ENCODE assay signal across 9 mouse cellular contexts in genomic region chrX:52162206-52162605, GRCm38 (mm10). TPM values are rescaled to one million over a fixed set of nuclear protein-coding genes. Genes with fewer than 3 reads are reported as not detected.
DNase-seq lines count a peak whose midpoint lies in the region; ATAC-seq lines count a peak whose summit lies in the region.
"Had no signal": no experiment of that assay in that cellular context is flagged by ENCODE, and none has a peak within 500 bp of the region (broad histone marks: within the 10 kb centered on the region; RNA-seq: fewer than 3 reads in every experiment).

No protein-coding gene starts in this region.

- H3K4me2 ChIP-seq in intestine, embryonic 14.5 days (ENCODE audit: low read length) = peak overlapping the region; percentile 65; the same call in 1 of the 2 replicates
- H3K4me2 ChIP-seq in intestine, embryonic 16.5 days (ENCODE audit: low read depth, low read length) = no peak overlapping the region
- peak overlapping the region; percentile 63 for H3K4me2 ChIP-seq in forebrain, embryonic 12.5 days

- DNase-seq in intestine, embryonic 14.5 days (ENCODE audit: low spot score) = no peak
- DNase-seq in retina, postnatal 1 day = peak; percentile 22
- DNase-seq in retina, embryonic 14.5 days (ENCODE audit: low spot score) = no peak
- DNase-seq in urinary bladder, postnatal 10 days (ENCODE audit: low spot score) = no peak
- DNase-seq: cerebellum, adult 9-10 months had no signal

- peaks cover 19% of the 10 kb centered on the region; the same call in 1 of the 2 replicates for H3K27me3 ChIP-seq in intestine, embryonic 14.5 days (replicated peaks; ENCODE audit: control insufficient read depth, insufficient read depth, low read length)
- 0 out of 2 replicates have a peak, but pooled peaks cover 3% of the 10 kb centered on the region for H3K27me3 ChIP-seq in intestine, embryonic 16.5 days (replicated peaks; ENCODE audit: control insufficient read depth, insufficient read depth, low read length)
- H3K27me3 ChIP-seq in forebrain, embryonic 12.5 days = no peaks in the 10 kb centered on the region; the same call in 1 of the 2 replicates

- ATAC-seq in intestine, embryonic 14.5 days (replicated peaks; ENCODE audit: low FRiP score, low TSS enrichment, low read depth) = no peak
- no peak for ATAC-seq in intestine, embryonic 16.5 days
- ATAC-seq in forebrain, embryonic 12.5 days (ENCODE audit: low FRiP score) = no peak
- ATAC-seq in inflammation-experienced regulatory T-cells, adult 6 months = no peak

- H3K4me3 ChIP-seq in intestine, embryonic 14.5 days (ENCODE audit: low read depth, low read length) = no peak overlapping the region
- no peak overlapping the region for H3K4me3 ChIP-seq in intestine, embryonic 16.5 days (ENCODE audit: low read length)
- H3K4me3 ChIP-seq in forebrain, embryonic 12.5 days (replicated peaks) = peak overlapping the region; percentile 57
- H3K4me3 ChIP-seq: erythroblast, embryonic 14.5 days had no signal

- no peak overlapping the region for H3K9ac ChIP-seq in intestine, embryonic 14.5 days (ENCODE audit: low read length)
- no peak overlapping the region for H3K9ac ChIP-seq in intestine, embryonic 16.5 days (ENCODE audit: low read depth, low read length)
- H3K9ac ChIP-seq in forebrain, embryonic 12.5 days = no peak overlapping the region

- H3K4me1 ChIP-seq in intestine, embryonic 14.5 days (replicated peaks; ENCODE audit: control insufficient read depth, insufficient read depth, low read length) = no peaks in the 10 kb centered on the region
- no peaks in the 10 kb centered on the region for H3K4me1 ChIP-seq in intestine, embryonic 16.5 days (ENCODE audit: control insufficient read depth, insufficient read depth, low read length)
- peaks cover 8% of the 10 kb centered on the region; the same call in 1 of the 2 replicates for H3K4me1 ChIP-seq in forebrain, embryonic 12.5 days

- H3K27ac ChIP-seq in intestine, embryonic 14.5 days (ENCODE audit: low read depth) = no peak overlapping the region
- no peak overlapping the region for H3K27ac ChIP-seq in intestine, embryonic 16.5 days (ENCODE audit: low read length)
- no peak overlapping the region for H3K27ac ChIP-seq in forebrain, embryonic 12.5 days

- H3K36me3 ChIP-seq in intestine, embryonic 14.5 days (ENCODE audit: control insufficient read depth, insufficient read depth, low read length) = no peaks in the 10 kb centered on the region
- H3K36me3 ChIP-seq in intestine, embryonic 16.5 days (ENCODE audit: control insufficient read depth, insufficient read depth, low read length) = no peaks in the 10 kb centered on the region
- no peaks in the 10 kb centered on the region for H3K36me3 ChIP-seq in forebrain, embryonic 12.5 days (replicated peaks)

- WGBS in intestine, embryonic 14.5 days = 68% methylated on average over 1 of the region's 1 CpGs
- 44% methylated on average over 1 of the region's 1 CpGs for whole genome bisulfite sequencing in intestine, embryonic 16.5 days
- WGBS in forebrain, embryonic 12.5 days = 16% methylated on average over 1 of the region's 1 CpGs

- H3K9me3 ChIP-seq in intestine, embryonic 14.5 days (ENCODE audit: control insufficient read depth, low read length) = no peaks in the 10 kb centered on the region
- no peaks in the 10 kb centered on the region for H3K9me3 ChIP-seq in intestine, embryonic 16.5 days (ENCODE audit: control insufficient read depth, low read length)
- no peaks in the 10 kb centered on the region for H3K9me3 ChIP-seq in forebrain, embryonic 12.5 days

RNA-seq across cellular contexts. Expression of gene Gpc4, which starts 2.8 kb away (rescaled TPM):
- 21.8 TPM in 2 replicates for polyA plus RNA-seq in intestine, embryonic 14.5 days (2014; fragmentation: Nextera tagmentation; extraction: Ambion mirVana)
- 26.3 and 26.6 TPM in 2 replicates for polyA plus RNA-seq in intestine, embryonic 16.5 days (2015; fragmentation: Nextera tagmentation; extraction: Ambion mirVana)
- 60.4 and 74.1 TPM in 2 replicates for polyA plus RNA-seq in forebrain, embryonic 12.5 days (2016; fragmentation: Nextera tagmentation; extraction: Ambion mirVana)
- not detected for polyA plus RNA-seq in inflammation-experienced regulatory T-cells, adult 6 months (2017; shearing (Covaris generic))

Comparison
In these comparisons a context has a peak if more than half of its experiments do, and no peak if none do; other contexts are left out.
1. RNA of gene Gpc4, which starts 2.8 kb away (polyA plus RNA-seq): 60.4 to 74.1 TPM in forebrain, embryonic 12.5 days, 26.3 to 26.6 TPM in intestine, embryonic 16.5 days and 21.8 TPM in intestine, embryonic 14.5 days; not detected in inflammation-experienced regulatory T-cells, adult 6 months; every median in the first group is over 10 times any median in the second.